Mouse (Mus musculus) ES-Bruce4 (cell line): ENCODE measurements around the gene Nprl3. TPM values are rescaled to one million over a fixed set of nuclear protein-coding genes. Genes with fewer than 3 reads are reported as not detected.

Source experiments
- H3K27ac ChIP-seq: 2 replicates; pipeline ENCODE4 v1.5.1; 2012; ENCODE audit warnings: low read length, inconsistent platforms; ENCODE audit not compliant: insufficient read depth
- H3K27me3 ChIP-seq: 2 replicates; pipeline ENCODE4 v1.6.1; 2012; ENCODE audit warnings: mild to moderate bottlenecking, low read length, inconsistent platforms; ENCODE audit not compliant: control insufficient read depth, poor library complexity, insufficient read depth, severe bottlenecking
- H3K36me3 ChIP-seq: 2 replicates; pipeline ENCODE4 v1.6.1; 2012; ENCODE audit warnings: inconsistent platforms, mild to moderate bottlenecking, low read length, moderate library complexity; ENCODE audit not compliant: control insufficient read depth, poor library complexity, insufficient read depth, severe bottlenecking
- H3K4me1 ChIP-seq: one replicate; pipeline ENCODE4 v1.8.1; 2011; ENCODE audit warnings: low read length; ENCODE audit not compliant: control insufficient read depth, insufficient read depth
- H3K4me3 ChIP-seq: 2 replicates; pipeline ENCODE4 v1.5.1; 2011; ENCODE audit warnings: low read depth, mild to moderate bottlenecking, low read length
- H3K9ac ChIP-seq: 2 replicates; pipeline ENCODE4 v1.6.1; 2012; ENCODE audit warnings: low read depth, mild to moderate bottlenecking, inconsistent platforms; ENCODE audit not compliant: poor library complexity, severe bottlenecking
- H3K9me3 ChIP-seq: replicated peaks from 2 replicates; pipeline ENCODE4 v1.6.1; 2012; ENCODE audit warnings: mild to moderate bottlenecking, low read length, inconsistent platforms; ENCODE audit not compliant: control insufficient read depth, poor library complexity, insufficient read depth, severe bottlenecking
- CTCF ChIP-seq: IDR thresholded peaks from one replicate; pipeline ENCODE4 v1.8.1; 2011; ENCODE audit warnings: low read depth, low read length
- EP300 ChIP-seq: IDR thresholded peaks from 2 replicates; pipeline ENCODE4 v1.6.1; 2011; ENCODE audit warnings: low read depth, low read length; ENCODE audit not compliant: insufficient read depth
- POLR2A ChIP-seq: IDR thresholded peaks from one replicate; pipeline ENCODE4 v1.8.1; 2011; ENCODE audit warnings: low read length; ENCODE audit not compliant: insufficient read depth
- polyA plus RNA-seq: library from polyadenylated mRNA; stranded (reverse); fragments of >200 nt; gene quantifications from 2 replicates; pipeline ENCODE4 v1.2.4, GENCODE M21; 2011; ENCODE audit warnings: low read depth; ENCODE audit not compliant: missing spikeins, insufficient read depth, insufficient read length

Nprl3 gene
- polyA plus RNA-seq, 1 experiment = 31.6 TPM

- TF ChIP-seq EP300 (no peak), CTCF (no peak), POLR2A (no peak)
- no peaks in the 10 kb centered on the region for H3K27me3 ChIP-seq
- no peaks in the 10 kb centered on the region for H3K9me3 ChIP-seq
- H3K36me3 ChIP-seq = peaks cover 11% of the 10 kb centered on the region; the same call in 1 of the 2 replicates
- no peak overlapping the region for H3K27ac ChIP-seq
- no peak overlapping the region for H3K9ac ChIP-seq
- H3K4me1 ChIP-seq = no peaks in the 10 kb centered on the region
- H3K4me3 ChIP-seq = no peak overlapping the region
These were observed 32.6 kb downstream of the Nprl3 start for GRCm38 (mm10) chr11:32234816-32235485.

DNA sequence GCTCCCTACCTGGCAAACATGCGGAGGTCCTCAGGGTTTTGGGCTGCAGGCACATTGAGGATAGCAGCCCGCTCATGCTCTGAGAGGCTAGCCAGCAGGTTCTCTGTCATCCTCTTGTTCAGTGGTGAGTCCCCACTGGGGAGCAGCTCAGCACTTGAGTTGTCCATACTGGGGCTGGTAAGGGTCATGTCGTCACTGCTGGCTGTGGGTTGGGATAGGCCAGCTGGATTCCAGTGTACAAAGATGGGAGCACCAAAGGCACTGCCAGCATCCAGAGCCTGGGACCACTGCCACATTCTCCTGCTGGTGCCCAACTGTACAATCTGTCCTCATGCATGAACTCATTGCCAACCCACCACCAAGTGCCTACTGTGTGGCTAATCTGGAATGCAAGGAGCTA lies 33.6 kb downstream of the Nprl3 start:
- Histone ChIP-seq H3K36me3 (peaks cover 12% of the 10 kb centered on the region), H3K9me3 (no peaks in the 10 kb centered on the region)
- no peak for TF ChIP-seq POLR2A
- no peak for TF ChIP-seq EP300
- TF ChIP-seq CTCF = no peak

GRCm38 (mm10) chr11:32232848-32233247 lies 34.7 kb downstream of the Nprl3 start:
- no peaks in the 10 kb centered on the region for H3K27me3 ChIP-seq
- TF ChIP-seq CTCF (no peak), POLR2A (no peak)
- H3K27ac ChIP-seq = no peak overlapping the region
- no peak overlapping the region for H3K9ac ChIP-seq
- H3K9me3 ChIP-seq = no peaks in the 10 kb centered on the region
- no peaks in the 10 kb centered on the region for H3K4me1 ChIP-seq
- peaks cover 12% of the 10 kb centered on the region for H3K36me3 ChIP-seq
- no peak overlapping the region for H3K4me3 ChIP-seq

More for the DNA sequence above, 33.6 kb downstream of the Nprl3 start:
- no peak overlapping the region for H3K9ac ChIP-seq
- H3K4me3 ChIP-seq = no peak overlapping the region
- no peaks in the 10 kb centered on the region for H3K27me3 ChIP-seq
- H3K27ac ChIP-seq = no peak overlapping the region
- no peaks in the 10 kb centered on the region for H3K4me1 ChIP-seq

GRCm38 (mm10) chr11:32231125-32231524 lies 36.4 kb downstream of the Nprl3 start:
- Histone ChIP-seq H3K27me3 (no peaks in the 10 kb centered on the region), H3K36me3 (peaks cover 12% of the 10 kb centered on the region), H3K27ac (no peak overlapping the region), H3K4me1 (no peaks in the 10 kb centered on the region), H3K4me3 (no peak overlapping the region), H3K9me3 (no peaks in the 10 kb centered on the region), H3K9ac (no peak overlapping the region)
- no peak for TF ChIP-seq EP300
- TF ChIP-seq POLR2A = no peak
- no peak for TF ChIP-seq CTCF

- Histone ChIP-seq H3K27ac (no peak overlapping the region), H3K36me3 (peaks cover 12% of the 10 kb centered on the region)
- TF ChIP-seq POLR2A (no peak), CTCF (no peak), EP300 (no peak)
These were observed 37.3 kb downstream of the Nprl3 start for GRCm38 (mm10) chr11:32230220-32230619.

DNA sequence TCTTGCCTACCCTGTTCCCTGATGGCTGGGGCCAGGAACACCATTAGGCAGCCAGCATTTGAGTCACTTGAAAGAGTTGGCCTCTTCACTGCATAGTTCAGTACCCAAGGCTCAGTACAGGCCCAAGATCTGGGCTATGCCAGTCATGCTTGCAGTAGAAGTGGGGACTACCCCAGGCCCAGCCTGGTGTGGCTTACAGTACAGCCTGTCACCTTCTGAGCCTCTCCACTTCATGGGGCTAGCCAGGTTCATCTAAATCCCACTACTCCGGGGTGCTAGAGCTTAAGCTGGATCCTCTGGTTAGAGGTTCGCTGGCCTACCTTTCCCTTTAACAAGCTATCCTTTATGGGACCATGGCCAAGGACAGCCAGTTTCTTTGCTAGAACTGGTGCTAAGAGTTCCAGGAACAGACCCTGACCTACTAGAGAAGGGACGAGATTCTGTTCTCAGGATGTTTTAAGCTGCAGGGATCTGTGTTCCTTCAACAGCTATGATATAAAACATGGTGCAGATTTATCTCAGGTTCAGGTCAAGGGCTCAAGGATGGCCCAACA lies 39.1 kb downstream of the Nprl3 start:
- Histone ChIP-seq H3K36me3 (peaks cover 12% of the 10 kb centered on the region), H3K27ac (no peak overlapping the region), H3K4me1 (peaks cover 10% of the 10 kb centered on the region), H3K4me3 (no peak overlapping the region), H3K27me3 (no peaks in the 10 kb centered on the region), H3K9ac (no peak overlapping the region), H3K9me3 (no peaks in the 10 kb centered on the region)
- TF ChIP-seq POLR2A (no peak), EP300 (no peak), CTCF (no peak)

More at GRCm38 (mm10) chr11:32230220-32230619, 37.3 kb downstream of the Nprl3 start:
- H3K4me1 ChIP-seq = peaks cover 5% of the 10 kb centered on the region
- H3K9ac ChIP-seq = no peak overlapping the region
- no peak overlapping the region for H3K4me3 ChIP-seq
- no peaks in the 10 kb centered on the region for H3K9me3 ChIP-seq
- H3K27me3 ChIP-seq = no peaks in the 10 kb centered on the region
